Mouse (Mus musculus): ENCODE results near the gene Efcab9. TPM values are rescaled to one million over a fixed set of nuclear protein-coding genes. Genes with fewer than 3 reads are reported as not detected.
"Not testable (repeated sequence)": the region's sequence is repeated elsewhere in the genome, so short reads cannot be mapped to it uniquely, and the experiment has no call there.

Gene Efcab9
- polyA plus RNA-seq, 1 experiment from 2014 or later: 0.53 TPM

DNA sequence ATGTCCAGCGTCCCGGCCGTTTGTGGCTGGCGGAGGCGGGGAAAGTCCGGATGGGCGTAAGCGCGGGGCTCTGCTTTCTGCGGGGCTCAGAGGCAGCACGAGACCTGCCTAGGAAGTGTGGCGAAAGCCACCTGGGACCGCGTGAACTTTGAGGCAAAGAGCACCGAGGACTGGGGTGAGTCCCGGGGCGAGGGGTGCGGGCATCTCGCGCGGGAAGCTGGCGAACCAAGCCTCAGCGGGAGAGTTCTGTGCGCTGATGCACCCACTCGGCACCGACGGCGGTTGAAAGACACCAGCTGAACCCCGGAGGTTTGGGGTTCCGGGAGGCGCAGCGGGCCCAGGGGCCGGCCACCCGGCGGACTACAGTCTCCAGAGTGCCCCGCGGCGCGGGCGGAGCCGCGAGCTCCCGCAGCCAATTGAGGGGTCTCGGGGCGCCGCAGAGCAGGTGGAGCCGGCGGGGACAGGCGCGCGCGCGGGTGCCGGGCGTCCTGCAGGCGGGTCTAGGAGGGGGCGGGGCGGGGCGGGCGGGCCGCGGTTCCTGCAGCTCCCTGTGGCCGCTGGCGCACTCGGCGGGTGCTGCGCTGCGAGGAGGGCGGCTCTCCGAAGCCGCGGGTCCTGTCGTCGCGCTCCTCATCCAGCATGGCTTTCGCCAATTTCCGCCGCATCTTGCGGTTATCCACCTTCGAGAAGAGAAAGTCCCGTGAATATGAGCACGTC is 1.0 kb upstream of the Efcab9 start, which contains the start of gene Stk10:
Gene Stk10, plus strand, starts transcription at position 541 of the 717 bp plus-strand sequence.
- H3K4me2 ChIP-seq: peak within 1 kb of the TSS; percentile 91
- H3K36me3 ChIP-seq: no peaks in the 10 kb centered on the region
- peak within 1 kb of the TSS; percentile 64 for H3K4me3 ChIP-seq (replicated peaks)
- peak; percentile 97 for ATAC-seq (ENCODE audit: insufficient read depth, low FRiP score, low read depth)
- H3K9me3 ChIP-seq: no peaks in the 10 kb centered on the region
- no peaks in the 10 kb centered on the region for H3K27me3 ChIP-seq (replicated peaks)
- under 1% methylated on average over 81 of the region's 82 CpGs for WGBS
- peak within 1 kb of the TSS; percentile 57 for H3K9ac ChIP-seq
- H3K27ac ChIP-seq: peak within 1 kb of the TSS; percentile 27; the same call in 1 of the 2 replicates
- H3K4me1 ChIP-seq: peaks cover 12% of the 10 kb centered on the region

DNA sequence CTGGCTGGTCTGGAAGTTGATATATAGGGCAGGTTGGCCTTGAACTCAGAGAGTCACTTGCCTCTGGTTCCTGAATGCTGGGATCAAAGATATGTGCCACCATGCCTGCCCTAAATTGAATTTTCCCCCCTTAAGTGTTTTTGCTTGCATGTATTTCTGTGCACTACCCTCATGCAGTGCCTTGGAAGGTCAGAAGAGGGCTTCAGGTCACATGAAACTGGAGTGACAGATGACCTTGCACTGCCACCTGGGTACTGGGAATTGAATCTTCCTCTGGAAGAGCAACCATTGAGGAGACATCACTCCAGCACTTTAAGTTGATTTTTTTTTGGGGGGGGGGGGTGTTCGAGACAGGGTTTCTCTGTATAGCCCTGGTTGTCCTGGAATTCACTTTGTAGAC is 1.7 kb downstream of the Efcab9 start:
- no peak overlapping the region for H3K27ac ChIP-seq
- no peak for ATAC-seq (ENCODE audit: insufficient read depth, low FRiP score, low read depth)
- no peak overlapping the region for H3K4me3 ChIP-seq (replicated peaks)
- H3K9me3 ChIP-seq: no peaks in the 10 kb centered on the region
- peaks cover 12% of the 10 kb centered on the region for H3K4me1 ChIP-seq
- H3K4me2 ChIP-seq: no peak overlapping the region
- no peaks in the 10 kb centered on the region for H3K36me3 ChIP-seq
- no peaks in the 10 kb centered on the region for H3K27me3 ChIP-seq (replicated peaks)
- H3K9ac ChIP-seq: no peak overlapping the region
- 86% methylated on average over 1 of the region's 1 CpGs for WGBS

DNA sequence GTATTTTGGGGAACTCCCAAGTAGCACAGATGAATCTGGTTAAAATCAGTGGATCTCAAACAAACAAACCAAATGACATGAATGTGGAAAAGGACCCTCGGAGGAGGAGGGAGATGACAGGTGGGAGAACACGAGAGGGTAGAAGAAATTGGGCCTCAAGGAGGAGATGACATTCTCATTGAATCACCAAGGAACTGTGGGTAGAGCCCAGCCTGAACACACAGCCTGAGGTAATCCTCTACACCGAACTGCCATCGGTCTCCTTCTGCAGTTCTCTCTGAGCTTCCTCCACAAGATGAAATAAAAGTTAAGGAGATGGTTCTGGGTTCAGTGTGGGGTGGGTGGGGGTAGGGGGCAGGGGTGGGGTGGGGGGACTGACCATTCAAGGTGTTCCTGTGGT is 4.9 kb downstream of the Efcab9 start:
- 77% methylated on average over 4 of the region's 4 CpGs for WGBS
- Histone ChIP-seq H3K4me3 (replicated peaks) (no peak overlapping the region), H3K27ac (no peak overlapping the region), H3K9ac (no peak overlapping the region), H3K4me1 (no peaks in the 10 kb centered on the region), H3K4me2 (no peak overlapping the region), H3K27me3 (replicated peaks) (no peaks in the 10 kb centered on the region), H3K36me3 (0 out of 2 replicates have a peak, but pooled peaks cover 4% of the 10 kb centered on the region), H3K9me3 (no peaks in the 10 kb centered on the region)
- ATAC-seq (ENCODE audit: insufficient read depth, low FRiP score, low read depth): no peak

DNA sequence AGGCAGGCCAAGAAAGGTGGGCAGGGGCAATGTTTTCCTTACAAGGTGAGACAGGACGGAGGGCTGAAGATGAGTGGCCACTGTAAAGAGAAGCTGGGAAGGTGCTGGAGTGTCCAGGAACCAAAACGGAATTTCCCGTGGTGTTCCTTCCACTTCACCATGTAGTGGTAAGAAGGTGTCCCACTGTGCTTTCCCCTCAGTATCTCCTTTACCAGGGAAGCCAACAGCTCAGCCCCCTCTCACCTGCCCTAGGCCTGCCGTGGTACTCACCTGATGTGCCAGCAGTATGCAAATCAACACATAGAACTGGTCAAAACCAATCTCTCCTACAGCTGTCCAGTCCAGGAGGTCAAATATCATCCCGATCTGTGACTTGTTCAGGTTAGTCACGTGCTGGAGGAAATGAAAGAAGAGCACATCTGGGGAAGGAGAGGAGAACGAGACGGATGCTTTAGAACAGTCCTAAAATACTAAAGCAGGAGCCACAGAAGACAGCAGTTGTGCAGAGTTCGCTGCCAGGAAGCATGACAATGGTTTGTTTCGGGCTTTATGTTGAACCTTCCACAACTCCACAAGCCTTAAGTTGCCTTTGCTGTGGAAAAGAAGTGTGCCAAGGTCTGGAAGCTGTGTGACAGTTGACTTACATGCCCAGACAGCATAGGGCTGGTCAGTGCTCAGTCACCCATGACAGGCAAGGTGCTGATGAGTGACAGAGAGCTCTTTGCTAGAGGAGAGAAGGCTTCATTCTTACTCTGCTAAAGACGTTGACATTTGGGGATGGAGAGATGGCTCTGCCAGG is 7.6 kb downstream of the Efcab9 start:
- ATAC-seq (ENCODE audit: insufficient read depth, low FRiP score, low read depth): no peak
- 84% methylated on average over 11 of the region's 11 CpGs for WGBS
- no peaks in the 10 kb centered on the region for H3K9me3 ChIP-seq
- H3K4me3 ChIP-seq (replicated peaks): no peak overlapping the region
- no peaks in the 10 kb centered on the region for H3K4me1 ChIP-seq
- H3K27me3 ChIP-seq (replicated peaks): no peaks in the 10 kb centered on the region
- no peak overlapping the region for H3K9ac ChIP-seq
- 0 out of 2 replicates have a peak, but pooled peaks cover 4% of the 10 kb centered on the region for H3K36me3 ChIP-seq
- H3K27ac ChIP-seq: no peak overlapping the region
- no peak overlapping the region for H3K4me2 ChIP-seq

DNA sequence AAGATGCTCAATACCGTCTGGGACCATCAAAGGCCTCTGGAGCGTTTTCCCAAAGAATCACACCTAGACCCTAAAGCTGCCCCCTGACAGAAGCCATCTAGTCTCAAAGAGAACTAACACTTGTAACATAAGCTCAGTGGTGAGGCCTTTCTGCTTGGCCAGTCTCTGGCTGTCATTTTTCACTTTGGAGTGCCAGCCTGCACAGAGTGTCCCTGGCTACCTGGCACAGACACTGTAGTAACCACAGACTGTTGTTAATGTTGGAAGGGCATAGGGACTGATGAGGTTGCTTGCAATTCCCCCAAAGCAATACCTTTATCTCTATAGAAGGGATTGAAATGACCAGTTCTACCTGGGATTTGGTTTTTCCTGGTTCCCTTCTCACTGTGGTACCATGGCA is 10.6 kb downstream of the Efcab9 start:
- Histone ChIP-seq H3K4me1 (no peaks in the 10 kb centered on the region), H3K36me3 (peaks cover 13% of the 10 kb centered on the region), H3K27me3 (replicated peaks) (no peaks in the 10 kb centered on the region), H3K9ac (no peak overlapping the region), H3K4me3 (replicated peaks) (no peak overlapping the region), H3K27ac (no peak overlapping the region), H3K4me2 (no peak overlapping the region), H3K9me3 (no peaks in the 10 kb centered on the region)
- 74% methylated on average over 2 of the region's 2 CpGs for WGBS
- no peak for ATAC-seq (ENCODE audit: insufficient read depth, low FRiP score, low read depth)

DNA sequence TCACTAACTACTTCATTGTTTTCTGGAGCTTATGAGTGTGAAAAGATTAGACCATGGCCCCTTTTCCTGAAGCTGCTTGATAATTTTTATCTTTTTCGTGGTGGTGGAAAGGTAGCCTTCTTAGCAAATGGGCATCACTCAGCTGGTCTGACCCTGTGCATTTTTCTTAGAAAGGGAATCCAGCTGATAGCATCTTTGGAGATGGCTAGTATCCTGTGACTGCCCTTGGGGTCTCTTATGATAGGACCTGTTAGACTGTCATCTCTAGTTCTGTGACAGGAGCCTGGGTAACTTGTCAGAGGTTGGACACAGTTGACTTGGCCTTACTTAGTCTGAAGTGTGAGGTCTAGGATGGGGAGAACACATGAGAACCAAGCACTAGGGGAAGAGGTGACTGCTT is 12.5 kb downstream of the Efcab9 start:
- Histone ChIP-seq H3K4me3 (replicated peaks) (no peak overlapping the region), H3K4me1 (no peaks in the 10 kb centered on the region), H3K36me3 (peaks cover 13% of the 10 kb centered on the region), H3K9ac (no peak overlapping the region), H3K27ac (no peak overlapping the region), H3K4me2 (no peak overlapping the region), H3K27me3 (replicated peaks) (no peaks in the 10 kb centered on the region), H3K9me3 (no peaks in the 10 kb centered on the region)
- 84% methylated on average over 1 of the region's 1 CpGs for WGBS
- ATAC-seq (ENCODE audit: insufficient read depth, low FRiP score, low read depth): no peak

DNA sequence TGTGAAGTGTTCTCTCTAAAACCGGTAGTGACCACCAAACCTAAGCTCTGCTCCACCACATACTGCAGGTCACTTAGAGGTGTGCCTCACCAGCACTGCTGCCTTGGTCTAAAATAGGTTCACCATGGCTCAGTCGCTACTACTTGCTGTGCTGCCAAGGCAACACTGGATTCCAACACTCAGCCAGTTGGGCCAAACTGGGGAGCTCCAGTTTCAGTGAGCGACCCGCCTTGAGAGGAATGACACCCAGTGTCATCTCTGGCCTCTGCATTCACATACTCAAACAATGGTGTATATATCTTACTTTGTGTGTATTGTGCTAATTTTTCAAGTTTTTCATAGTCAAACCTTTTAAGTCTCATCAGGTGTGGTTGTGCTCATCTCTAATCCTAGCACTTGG is 13.1 kb downstream of the Efcab9 start:
- no peak overlapping the region for H3K27ac ChIP-seq
- H3K4me2 ChIP-seq: no peak overlapping the region
- H3K27me3 ChIP-seq (replicated peaks): no peaks in the 10 kb centered on the region
- H3K4me1 ChIP-seq: no peaks in the 10 kb centered on the region
- peaks cover 11% of the 10 kb centered on the region for H3K36me3 ChIP-seq
- H3K4me3 ChIP-seq (replicated peaks): no peak overlapping the region
- H3K9ac ChIP-seq: no peak overlapping the region
- H3K9me3 ChIP-seq: no peaks in the 10 kb centered on the region
- WGBS: 88% methylated on average over 4 of the region's 4 CpGs
- no peak for ATAC-seq (ENCODE audit: insufficient read depth, low FRiP score, low read depth)

DNA sequence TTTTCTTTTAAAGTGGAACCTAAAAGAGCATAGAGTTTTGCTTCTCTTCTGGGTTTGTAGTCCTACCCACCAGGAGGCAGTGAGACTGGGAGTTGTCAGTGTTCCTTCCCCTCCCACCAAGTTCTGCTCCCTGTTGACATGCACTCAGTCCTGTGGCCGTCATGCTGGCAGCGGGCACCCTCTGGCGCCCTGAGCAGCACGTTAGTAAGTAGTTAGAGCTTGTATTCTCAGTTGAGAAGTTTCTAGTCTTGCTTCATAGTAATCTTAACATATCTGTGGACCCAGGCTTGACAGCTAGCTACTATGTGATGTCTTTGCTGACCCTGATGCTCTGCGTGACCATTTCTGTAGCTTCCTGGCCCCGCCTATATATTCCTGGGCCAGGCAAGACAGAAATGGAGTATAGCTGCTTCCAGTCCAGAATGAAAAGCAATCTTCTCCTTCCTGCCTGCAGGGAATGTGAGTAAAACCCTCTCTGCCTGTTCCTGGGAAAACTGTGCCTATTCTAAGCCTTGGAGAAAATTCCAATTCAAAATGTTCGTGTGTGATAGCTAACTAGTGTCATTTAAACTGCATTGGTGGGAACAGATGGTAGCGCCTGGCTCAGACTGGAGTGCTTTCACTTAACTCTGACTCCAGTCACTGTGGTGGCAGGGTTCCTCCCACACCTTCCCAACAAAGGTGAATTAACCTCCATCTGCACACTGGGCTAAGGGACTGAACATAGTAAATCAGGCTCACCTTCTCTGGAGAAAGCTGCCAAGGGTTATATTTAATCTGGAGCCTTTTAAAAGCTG is 14.8 kb downstream of the Efcab9 start:
- 84% methylated on average over 8 of the region's 8 CpGs for WGBS
- H3K4me2 ChIP-seq: no peak overlapping the region
- no peak overlapping the region for H3K4me3 ChIP-seq (replicated peaks)
- no peak for ATAC-seq (ENCODE audit: insufficient read depth, low FRiP score, low read depth)
- no peaks in the 10 kb centered on the region for H3K27me3 ChIP-seq (replicated peaks)
- peaks cover 9% of the 10 kb centered on the region for H3K36me3 ChIP-seq
- no peaks in the 10 kb centered on the region for H3K4me1 ChIP-seq
- no peak overlapping the region for H3K9ac ChIP-seq
- no peak overlapping the region for H3K27ac ChIP-seq
- no peaks in the 10 kb centered on the region for H3K9me3 ChIP-seq

DNA sequence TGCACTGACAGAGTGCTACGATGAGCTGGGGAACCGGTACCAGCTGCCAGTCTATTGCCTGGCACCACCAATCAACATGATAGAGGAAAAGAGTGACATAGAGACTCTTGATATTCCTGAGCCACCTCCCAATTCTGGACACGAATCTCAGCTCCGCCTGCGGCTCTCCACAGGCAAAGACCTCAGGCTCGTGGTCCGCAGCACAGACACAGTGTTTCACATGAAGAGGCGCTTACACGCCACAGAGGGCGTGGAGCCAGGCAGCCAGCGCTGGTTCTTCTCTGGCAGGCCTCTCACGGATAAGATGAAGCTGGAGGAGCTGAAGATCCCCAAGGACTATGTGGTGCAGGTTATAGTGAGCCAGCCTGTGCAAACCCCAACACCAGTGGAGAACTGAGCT is 15.8 kb downstream of the Efcab9 start:
- no peak for ATAC-seq (ENCODE audit: insufficient read depth, low FRiP score, low read depth)

DNA sequence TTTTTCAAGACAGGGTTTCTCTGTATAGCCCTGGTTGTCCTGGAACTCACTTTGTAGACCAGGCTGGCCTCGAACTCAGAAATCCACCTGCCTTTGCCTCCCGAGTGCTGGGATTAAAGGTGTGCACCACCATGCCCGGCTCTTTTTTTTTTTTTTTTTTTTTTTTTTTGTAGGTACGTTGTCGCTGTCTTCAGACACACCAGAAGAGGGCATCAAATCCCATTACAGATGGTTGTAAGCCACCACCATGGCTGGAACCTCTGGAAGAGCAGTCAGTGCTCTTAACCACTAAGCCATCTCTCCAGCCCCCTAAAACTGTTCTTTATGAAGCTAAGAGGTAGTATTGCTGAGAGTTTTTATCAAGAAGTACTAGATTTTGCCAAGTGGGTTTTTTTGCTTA is 17.0 kb downstream of the Efcab9 start:
- not testable (repeated sequence) for H3K27me3 ChIP-seq (replicated peaks); H3K36me3 ChIP-seq; H3K9ac ChIP-seq; H3K9me3 ChIP-seq; H3K4me2 ChIP-seq; H3K4me3 ChIP-seq (replicated peaks); ATAC-seq (ENCODE audit: insufficient read depth, low FRiP score, low read depth); H3K4me1 ChIP-seq; H3K27ac ChIP-seq
- WGBS: 89% methylated on average over 5 of the region's 5 CpGs

More for the DNA sequence above, 15.8 kb downstream of the Efcab9 start:
- peaks cover 9% of the 10 kb centered on the region for H3K36me3 ChIP-seq
- no peaks in the 10 kb centered on the region for H3K9me3 ChIP-seq
- no peaks in the 10 kb centered on the region for H3K27me3 ChIP-seq (replicated peaks)
- no peak overlapping the region for H3K4me3 ChIP-seq (replicated peaks)
- no peak overlapping the region for H3K4me2 ChIP-seq
- 89% methylated on average over 12 of the region's 12 CpGs for WGBS
- no peak overlapping the region for H3K27ac ChIP-seq
- H3K4me1 ChIP-seq: no peaks in the 10 kb centered on the region
- H3K9ac ChIP-seq: no peak overlapping the region

DNA sequence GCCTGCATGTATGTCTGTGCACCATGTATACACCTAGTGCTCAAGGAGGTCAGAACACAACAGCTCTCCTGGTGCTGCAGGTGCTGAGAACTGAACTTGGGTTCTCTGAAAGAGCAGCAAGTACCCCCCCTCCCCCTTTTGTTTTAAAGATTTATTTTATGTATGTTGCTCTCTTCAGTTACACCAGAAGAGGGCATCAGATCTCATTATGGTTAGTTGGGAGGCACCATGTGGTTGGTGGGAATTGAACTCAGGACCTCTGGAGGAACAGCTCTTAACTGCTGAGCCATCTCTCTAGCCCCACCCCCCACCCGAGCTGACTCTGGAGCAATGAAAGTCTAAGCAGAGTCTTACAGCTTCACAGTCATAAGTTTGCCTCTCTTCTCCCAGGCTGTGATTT is 21.0 kb downstream of the Efcab9 start:
- no peak for ATAC-seq (ENCODE audit: insufficient read depth, low FRiP score, low read depth)
- Histone ChIP-seq H3K9me3 (no peaks in the 10 kb centered on the region), H3K36me3 (no peaks in the 10 kb centered on the region), H3K4me1 (no peaks in the 10 kb centered on the region), H3K9ac (no peak overlapping the region), H3K27me3 (replicated peaks) (no peaks in the 10 kb centered on the region), H3K4me3 (replicated peaks) (no peak overlapping the region), H3K27ac (no peak overlapping the region), H3K4me2 (no peak overlapping the region)
- 77% methylated on average over 1 of the region's 1 CpGs for WGBS
